21 mouse cellular contexts compared by ENCODE assay signal in genomic region chr4:81465172-81465571, GRCm38 (mm10). TPM values are rescaled to one million over a fixed set of nuclear protein-coding genes. Genes with fewer than 3 reads are reported as not detected.
"Had no signal": no experiment of that assay in that cellular context is flagged by ENCODE, and none has a peak within 500 bp of the region (broad histone marks: within the 10 kb centered on the region; RNA-seq: fewer than 3 reads in every experiment).

No protein-coding gene starts in this region.

- H3K4me1 ChIP-seq: limb, embryonic 10.5 days; liver, embryonic 12.5 days; liver, embryonic 15.5 days; lung, embryonic 15.5 days; megakaryocyte, embryonic 14.5 days; midbrain, embryonic 12.5 days; stomach, embryonic 15.5 days had no signal

- ATAC-seq: liver, embryonic 12.5 days had no signal

- H3K27ac ChIP-seq: limb, embryonic 10.5 days; limb, embryonic 13.5 days; liver, embryonic 12.5 days; liver, embryonic 15.5 days; lung, embryonic 15.5 days; midbrain, embryonic 12.5 days; stomach, embryonic 15.5 days had no signal

- H3K9ac ChIP-seq: limb, embryonic 13.5 days; liver, embryonic 12.5 days; liver, embryonic 15.5 days; lung, embryonic 15.5 days; midbrain, embryonic 12.5 days; stomach, embryonic 15.5 days had no signal

- H3K9me3 ChIP-seq: limb, embryonic 10.5 days; limb, embryonic 13.5 days; liver, embryonic 12.5 days; liver, embryonic 15.5 days; lung, embryonic 15.5 days; midbrain, embryonic 12.5 days; stomach, embryonic 15.5 days had no signal

- H3K4me2 ChIP-seq: limb, embryonic 13.5 days; liver, embryonic 12.5 days; liver, embryonic 15.5 days; lung, embryonic 15.5 days; midbrain, embryonic 12.5 days; stomach, embryonic 15.5 days had no signal

- H3K36me3 ChIP-seq: limb, embryonic 10.5 days; limb, embryonic 13.5 days; liver, embryonic 12.5 days; liver, embryonic 15.5 days; lung, embryonic 15.5 days; midbrain, embryonic 12.5 days; stomach, embryonic 15.5 days had no signal

- DNase-seq: kidney, adult 18-20 months; kidney, adult 9 months; kidney, postnatal 14 days; kidney, postnatal 4 days; liver; lung, adult 18-20 months; lung, postnatal 10 days; lung, postnatal 36 days; retina, postnatal 1 day; right cerebral cortex, postnatal 25 days; spleen, adult 18-20 months; thymus, postnatal 25 days had no signal

- H3K4me3 ChIP-seq: limb, embryonic 10.5 days; limb, embryonic 13.5 days; liver, embryonic 12.5 days; liver, embryonic 15.5 days; lung, embryonic 15.5 days; megakaryocyte, embryonic 14.5 days; midbrain, embryonic 12.5 days; stomach, embryonic 15.5 days had no signal

- H3K27me3 ChIP-seq: limb, embryonic 13.5 days; liver, embryonic 12.5 days; liver, embryonic 15.5 days; lung, embryonic 15.5 days; megakaryocyte, embryonic 14.5 days; stomach, embryonic 15.5 days had no signal

RNA-seq across cellular contexts. Expression of gene Mpdz, which starts 22.6 kb away (rescaled TPM):
- total RNA-seq: neutrophil, adult 5-6 weeks had no signal
